Mouse (Mus musculus) megakaryocyte-erythroid progenitor cell, adult 5 weeks (primary cell): ENCODE data around the gene Olfr1200. TPM values are rescaled to one million over a fixed set of nuclear protein-coding genes. Genes with fewer than 3 reads are reported as not detected.

Experiments
- polyA plus RNA-seq: library from polyadenylated mRNA; stranded (reverse); fragments of >175 nt; gene quantifications from 2 replicates; pipeline ENCODE4 v1.2.3, GENCODE M21; 2012

Olfr1200 gene
- 0.01 TPM in 1 of 2 replicates, not detected in the other for polyA plus RNA-seq

DNA sequence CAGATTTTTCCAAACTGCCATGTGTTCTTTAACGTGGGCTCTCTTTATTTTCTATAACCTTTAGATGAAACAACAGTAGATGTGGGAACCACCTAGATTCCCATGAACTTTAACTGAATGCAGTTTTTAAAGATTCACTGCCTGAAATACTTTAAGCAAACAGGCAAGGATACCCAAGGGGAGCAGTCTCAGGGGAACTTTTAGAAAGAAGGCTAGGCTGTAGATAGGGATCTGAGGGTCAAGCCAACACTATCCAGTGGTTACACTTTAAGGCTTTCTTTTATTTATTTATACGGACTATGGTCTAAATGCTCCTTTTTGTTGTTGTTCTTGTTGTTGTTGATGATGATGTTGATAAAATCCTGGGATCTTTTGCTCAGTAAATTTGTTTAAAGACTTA is at the start of gene Olfr1200:
Gene Olfr1200, minus strand, starts transcription at position 101 of the 400 bp plus-strand sequence.

DNA sequence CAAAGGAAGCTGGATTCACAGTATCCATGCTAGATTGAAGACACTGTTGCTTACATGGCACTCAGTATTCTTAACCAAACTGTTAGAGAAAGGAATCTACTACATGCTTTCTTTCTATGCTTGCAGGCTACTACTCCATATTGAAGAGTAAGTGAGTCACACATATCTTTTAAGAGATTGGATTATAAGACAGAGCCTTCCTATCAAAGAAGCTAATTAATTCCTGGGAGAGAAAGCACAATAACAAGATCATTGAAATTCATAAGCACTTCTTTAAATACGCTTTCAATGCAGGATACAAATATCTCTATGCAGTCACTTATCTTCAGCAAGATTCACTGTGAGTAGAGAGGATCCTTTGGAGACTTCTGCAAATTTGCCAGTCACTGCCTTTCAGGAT is 43.9 kb upstream of the Olfr1200 start, which contains the start of gene Olfr1202:
Gene Olfr1202, plus strand, starts transcription at position 301 of the 400 bp plus-strand sequence.

DNA sequence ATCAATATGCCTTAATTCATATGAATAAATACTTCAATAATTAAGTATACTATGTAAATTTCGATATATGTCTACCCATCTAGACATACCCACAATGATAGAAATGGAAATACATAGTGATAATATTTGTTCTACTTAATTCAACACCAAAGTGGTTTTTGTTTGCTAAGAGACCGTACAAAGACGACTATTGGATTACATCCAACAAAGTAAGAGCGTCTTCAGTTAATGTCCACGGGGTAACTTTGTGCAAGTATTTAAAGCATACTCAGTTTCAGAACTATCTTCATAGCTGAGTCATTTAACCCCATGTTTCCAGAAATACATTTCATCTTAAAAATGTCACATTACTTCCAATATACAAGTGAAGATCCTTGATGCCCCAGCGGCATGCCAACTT is 22.4 kb upstream of the Olfr1200 start, which contains the start of gene Olfr1201:
Gene Olfr1201, plus strand, starts transcription at position 301 of the 400 bp plus-strand sequence.

DNA sequence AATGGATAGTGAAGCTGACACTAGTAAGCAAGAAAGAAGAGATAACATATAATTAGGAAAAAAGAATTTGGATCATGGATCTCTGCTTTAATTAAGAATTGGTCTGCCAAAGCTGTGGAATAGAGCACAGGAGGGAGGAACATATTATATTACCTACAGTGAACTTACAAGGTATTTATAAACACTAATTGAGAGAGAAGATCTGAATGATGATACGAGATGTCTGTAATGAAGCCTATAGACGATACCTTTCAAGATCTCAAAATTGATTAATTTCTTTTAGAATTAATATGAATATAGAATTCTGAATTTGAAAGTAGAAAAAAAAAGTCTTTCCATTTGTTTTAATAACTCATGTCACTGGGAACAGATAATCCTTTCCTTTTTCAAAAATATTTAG is 9.9 kb downstream of the Olfr1200 start, which contains the start of gene Olfr1199:
Gene Olfr1199, minus strand, starts transcription at position 101 of the 400 bp plus-strand sequence.

DNA sequence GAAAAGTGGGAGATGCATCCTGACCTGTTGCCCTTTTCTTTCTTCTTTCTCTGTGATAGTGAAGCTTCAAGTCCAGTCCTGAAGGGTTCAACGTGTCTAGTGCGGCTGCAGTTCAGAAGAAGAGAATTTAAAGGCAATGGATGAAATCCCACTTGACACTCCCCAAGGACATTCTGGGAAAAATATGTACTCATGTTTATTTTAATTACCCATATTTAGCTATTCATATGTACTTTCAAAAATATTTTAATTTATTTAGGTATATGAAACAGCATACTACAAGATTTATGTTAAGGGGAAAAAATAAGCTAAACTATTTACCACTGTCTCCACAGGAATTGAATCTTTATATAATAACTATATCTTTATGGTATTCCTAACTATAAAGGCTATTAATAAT is 19.0 kb downstream of the Olfr1200 start, which contains the start of gene Olfr1198:
Gene Olfr1198, minus strand, starts transcription at position 101 of the 400 bp plus-strand sequence.

DNA sequence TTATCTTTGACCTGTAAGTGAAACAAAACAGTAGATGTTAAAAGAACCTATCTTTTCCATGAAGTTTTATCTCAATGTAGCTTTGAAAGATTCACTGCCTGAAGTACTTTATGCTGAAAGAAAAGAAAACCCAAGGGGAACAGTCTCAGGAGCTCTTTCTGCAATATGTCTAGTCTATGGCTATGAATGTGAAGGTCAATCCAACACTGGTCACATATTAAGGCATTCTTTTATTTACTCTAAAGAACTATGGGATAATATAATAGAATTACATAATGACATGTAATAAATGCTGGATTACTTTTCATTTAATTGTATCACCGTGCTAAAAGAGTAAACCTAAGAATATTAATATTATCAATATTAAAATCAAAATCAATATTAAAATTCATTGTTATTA is 38.0 kb downstream of the Olfr1200 start, which contains the start of gene Olfr1197:
Gene Olfr1197, minus strand, starts transcription at position 101 of the 400 bp plus-strand sequence.

Other genes with a start within 250 kb of the Olfr1200 start
- gene Olfr1188, start 213.6 kb downstream of the Olfr1200 start, polyA plus RNA-seq, result not detected in 2 replicates
- gene Olfr1189, start 184.0 kb downstream of the Olfr1200 start, polyA plus RNA-seq, result not detected in 2 replicates
- gene Olfr1191-ps1, start 129.9 kb downstream of the Olfr1200 start, polyA plus RNA-seq, result not detected in 2 replicates
- not detected in 2 replicates for gene Olfr1192-ps1, start 122.0 kb downstream of the Olfr1200 start, polyA plus RNA-seq
- not detected in 2 replicates for gene Olfr1193, start 94.9 kb downstream of the Olfr1200 start, polyA plus RNA-seq
- gene Olfr1195, start 81.3 kb downstream of the Olfr1200 start, polyA plus RNA-seq, result not detected in 2 replicates
- not detected in 2 replicates for gene Olfr1196, start 65.9 kb downstream of the Olfr1200 start, polyA plus RNA-seq
- gene Olfr1197, start 38.1 kb downstream of the Olfr1200 start, polyA plus RNA-seq, result not detected in 2 replicates
- not detected in 2 replicates for gene Olfr1198, start 19.1 kb downstream of the Olfr1200 start, polyA plus RNA-seq
- gene Olfr1199, start 10.0 kb downstream of the Olfr1200 start, polyA plus RNA-seq, result not detected in 2 replicates
- gene Olfr1201, start 22.5 kb upstream of the Olfr1200 start, polyA plus RNA-seq, result not detected in 2 replicates
- not detected in 2 replicates for gene Olfr1202, start 44.0 kb upstream of the Olfr1200 start, polyA plus RNA-seq
- gene Olfr1205, start 59.2 kb upstream of the Olfr1200 start, polyA plus RNA-seq, result not detected in 2 replicates
- gene Olfr1204, start 78.8 kb upstream of the Olfr1200 start, polyA plus RNA-seq, result not detected in 2 replicates
- gene Olfr1206, start 92.7 kb upstream of the Olfr1200 start, polyA plus RNA-seq, result not detected in 2 replicates
- gene Olfr1208, start 131.8 kb upstream of the Olfr1200 start, polyA plus RNA-seq, result 0.03 TPM in 1 of 2 replicates, not detected in the other
- not detected in 2 replicates for gene Olfr1209, start 144.7 kb upstream of the Olfr1200 start, polyA plus RNA-seq
- gene Olfr1211, start 167.6 kb upstream of the Olfr1200 start, polyA plus RNA-seq, result 0.02 and 0.03 TPM in 2 replicates
- not detected in 2 replicates for gene Olfr1212, start 183.5 kb upstream of the Olfr1200 start, polyA plus RNA-seq
- gene Gm13762, start 209.8 kb upstream of the Olfr1200 start, polyA plus RNA-seq, result not detected in 2 replicates
- not detected in 2 replicates for gene Olfr1214, start 222.2 kb upstream of the Olfr1200 start, polyA plus RNA-seq
- not detected in 2 replicates for gene Olfr1215, start 236.5 kb upstream of the Olfr1200 start, polyA plus RNA-seq
- gene Olfr1216, start 247.9 kb upstream of the Olfr1200 start, polyA plus RNA-seq, result not detected in 2 replicates